Mouse (Mus musculus) urinary bladder, postnatal 10 days (tissue): ENCODE measurements around the gene Mlana.

ENCODE experiments used
- DNase-seq: peaks from one replicate; pipeline ENCODE4 v3.0.0; 2022; ENCODE audit warnings: low spot score

Gene Mlana

GRCm38 (mm10) chr19:29675562-29676078 is 22.0 kb upstream of the Mlana start:
- no peak for DNase-seq

- no peak for DNase-seq
Measured at GRCm38 (mm10) chr19:29676479-29677193, 21.0 kb upstream of the Mlana start.

GRCm38 (mm10) chr19:29678181-29678778 is 19.3 kb upstream of the Mlana start:
- DNase-seq: no peak

GRCm38 (mm10) chr19:29680182-29681152 is 17.2 kb upstream of the Mlana start:
- no peak for DNase-seq

- DNase-seq: no peak
Measured at GRCm38 (mm10) chr19:29683844-29684540, 13.6 kb upstream of the Mlana start.

- no peak for DNase-seq
Measured at GRCm38 (mm10) chr19:29695071-29695470, 2.6 kb upstream of the Mlana start.

- no peak for DNase-seq
Measured at GRCm38 (mm10) chr19:29696309-29696708, 1.3 kb upstream of the Mlana start.

GRCm38 (mm10) chr19:29696840-29697239 is 784 bp upstream of the Mlana start:
- no peak for DNase-seq

- no peak for DNase-seq
Measured at GRCm38 (mm10) chr19:29701707-29702106, 4.1 kb downstream of the Mlana start.

- DNase-seq: no peak
Measured at GRCm38 (mm10) chr19:29704436-29704835, 6.8 kb downstream of the Mlana start.

- no peak for DNase-seq
Measured at GRCm38 (mm10) chr19:29707314-29707898, 9.8 kb downstream of the Mlana start.

- no peak for DNase-seq
Measured at GRCm38 (mm10) chr19:29708003-29708402, 10.4 kb downstream of the Mlana start.

- no peak for DNase-seq
Measured at GRCm38 (mm10) chr19:29708461-29708860, 10.8 kb downstream of the Mlana start.

- DNase-seq: no peak
Measured at GRCm38 (mm10) chr19:29709461-29709860, 11.8 kb downstream of the Mlana start.

GRCm38 (mm10) chr19:29713451-29713850 is 15.8 kb downstream of the Mlana start:
- DNase-seq: no peak

GRCm38 (mm10) chr19:29717854-29718253 is 20.2 kb downstream of the Mlana start:
- no peak for DNase-seq

GRCm38 (mm10) chr19:29718476-29718875 is 20.9 kb downstream of the Mlana start:
- DNase-seq: no peak

GRCm38 (mm10) chr19:29735421-29735820 is 37.8 kb downstream of the Mlana start:
- DNase-seq: no peak

- DNase-seq: no peak
Measured at GRCm38 (mm10) chr19:29739608-29740007, 42.0 kb downstream of the Mlana start.

GRCm38 (mm10) chr19:29740661-29741060 is 43.0 kb downstream of the Mlana start:
- DNase-seq: no peak

- no peak for DNase-seq
Measured at GRCm38 (mm10) chr19:29743531-29743930, 45.9 kb downstream of the Mlana start.
